Mouse (Mus musculus) left cerebral cortex, adult 18-20 months (tissue): Measurements from ENCODE around the gene Aicda. TPM values are rescaled to one million over a fixed set of nuclear protein-coding genes. Genes with fewer than 3 reads are reported as not detected.
A peak's percentile ranks its signal among the peaks of the same experiment; 100 is the strongest.
"Not testable (repeated sequence)": the region's sequence is repeated elsewhere in the genome, so short reads cannot be mapped to it uniquely, and the experiment has no call there.

Experiments
- DNase-seq, 2 experiments: peaks; one replicate each; pipeline ENCODE4 v3.0.0; 2021 to 2022; ENCODE audit warnings: low spot score in 2 of 2, mixed read lengths in 1 of 2
- total RNA-seq, 2 experiments: library from RNA; stranded (reverse); gene quantifications; 2 replicates each; pipeline ENCODE4 v1.2.3; 2021

Aicda gene
- total RNA-seq, 2 experiments from 2014 or later: not detected

GRCm38 (mm10) chr6:122545948-122546347 is 7.7 kb upstream of the Aicda start:
- DNase-seq: no peak

GRCm38 (mm10) chr6:122554102-122554501 is 501 bp downstream of the Aicda start:
- DNase-seq: no peak

- no peak for DNase-seq
Measured at GRCm38 (mm10) chr6:122555266-122555665, 1.7 kb downstream of the Aicda start.

- DNase-seq: peak; percentile 82 to 83
Measured at GRCm38 (mm10) chr6:122556959-122557561, 3.5 kb downstream of the Aicda start.

DNA sequence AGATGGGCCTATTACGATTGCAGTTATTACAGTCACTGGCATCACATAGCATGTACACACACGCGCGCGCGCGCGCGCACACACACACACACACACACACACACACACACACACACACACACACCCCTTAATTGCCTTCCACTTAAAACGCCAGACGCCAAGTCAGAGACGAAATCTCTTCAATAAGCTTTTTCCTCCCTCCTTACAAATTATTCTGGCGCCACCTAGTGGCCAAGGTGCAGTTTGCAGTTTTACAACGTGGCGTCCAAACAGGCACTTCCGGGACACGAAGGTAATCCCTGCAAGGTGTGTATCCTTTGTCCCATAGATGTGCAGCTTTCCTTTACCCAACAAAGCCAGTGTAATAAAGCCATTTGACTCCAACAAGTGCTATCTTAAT is 6.8 kb downstream of the Aicda start:
- peak; percentile 60 to 75 for DNase-seq

DNA sequence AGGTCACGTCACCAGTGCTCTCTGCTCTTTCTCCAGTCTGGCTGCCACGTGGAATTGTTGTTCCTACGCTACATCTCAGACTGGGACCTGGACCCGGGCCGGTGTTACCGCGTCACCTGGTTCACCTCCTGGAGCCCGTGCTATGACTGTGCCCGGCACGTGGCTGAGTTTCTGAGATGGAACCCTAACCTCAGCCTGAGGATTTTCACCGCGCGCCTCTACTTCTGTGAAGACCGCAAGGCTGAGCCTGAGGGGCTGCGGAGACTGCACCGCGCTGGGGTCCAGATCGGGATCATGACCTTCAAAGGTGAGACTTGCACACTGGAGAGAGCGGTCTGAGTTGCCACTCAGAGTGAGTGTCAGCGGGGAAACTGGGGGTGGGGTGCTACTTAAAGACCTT is 7.4 kb downstream of the Aicda start:
- no peak for DNase-seq

GRCm38 (mm10) chr6:122562463-122562862 is 8.9 kb downstream of the Aicda start:
- peak; percentile 67 to 70 for DNase-seq

DNA sequence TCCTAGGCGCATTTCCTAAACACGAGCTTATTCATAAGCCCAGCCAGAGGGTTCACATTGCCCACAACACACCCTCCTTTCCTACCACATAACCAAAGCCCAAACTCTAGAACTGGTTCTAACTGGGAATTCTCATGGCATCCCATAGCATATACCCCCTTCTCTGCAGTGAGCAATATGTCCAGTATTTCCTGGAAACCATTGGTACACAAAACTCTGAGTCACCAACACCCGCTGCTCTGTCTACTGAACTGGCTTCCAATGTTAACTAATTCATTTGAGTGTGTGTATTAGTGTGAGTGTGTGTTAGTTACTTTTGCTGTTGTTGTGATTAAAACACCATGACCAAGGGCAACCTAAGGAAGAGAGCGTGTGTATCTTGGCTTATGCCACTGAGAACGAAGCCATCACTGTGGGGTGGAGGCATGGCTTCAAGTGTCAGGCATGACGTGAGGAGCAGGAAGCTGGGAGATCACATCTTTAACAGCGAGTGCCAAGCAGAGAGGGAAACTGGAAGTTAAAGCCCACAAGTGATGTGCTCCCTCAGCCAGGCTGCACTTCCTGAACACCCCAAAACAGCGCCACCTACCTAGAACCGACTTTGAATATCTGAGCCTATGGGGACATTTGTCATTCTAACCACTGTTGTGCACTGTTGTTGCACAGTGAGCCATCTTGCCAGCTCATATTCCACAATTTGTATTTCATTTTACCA is 11.6 kb downstream of the Aicda start:
- no peak for DNase-seq

GRCm38 (mm10) chr6:122569113-122569512 is 15.5 kb downstream of the Aicda start:
- no peak for DNase-seq

- no peak for DNase-seq
Measured at GRCm38 (mm10) chr6:122569762-122570161, 16.2 kb downstream of the Aicda start.

GRCm38 (mm10) chr6:122570695-122571616 is 17.4 kb downstream of the Aicda start:
- no peak for DNase-seq

DNA sequence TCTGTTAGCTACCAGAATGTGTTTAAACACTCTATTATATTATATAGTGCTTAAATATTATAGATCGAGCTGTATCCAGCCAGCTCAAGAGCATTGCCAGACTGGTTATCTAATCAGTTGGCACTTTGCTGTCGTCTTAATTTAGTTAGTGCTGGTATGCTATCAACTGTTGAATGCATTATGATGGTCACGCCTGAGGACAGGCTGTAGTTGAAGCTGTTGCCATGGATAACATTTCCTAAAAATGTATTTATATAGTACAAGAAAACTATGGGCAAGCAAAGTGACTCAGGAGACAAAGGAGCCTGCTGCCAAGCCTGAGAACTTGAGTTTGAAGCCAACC is 18.0 kb downstream of the Aicda start:
- DNase-seq: no peak

- DNase-seq: not testable (repeated sequence)
Measured at GRCm38 (mm10) chr6:122575037-122575436, 21.4 kb downstream of the Aicda start.

- no peak for DNase-seq
Measured at GRCm38 (mm10) chr6:122577030-122577429, 23.4 kb downstream of the Aicda start.

DNA sequence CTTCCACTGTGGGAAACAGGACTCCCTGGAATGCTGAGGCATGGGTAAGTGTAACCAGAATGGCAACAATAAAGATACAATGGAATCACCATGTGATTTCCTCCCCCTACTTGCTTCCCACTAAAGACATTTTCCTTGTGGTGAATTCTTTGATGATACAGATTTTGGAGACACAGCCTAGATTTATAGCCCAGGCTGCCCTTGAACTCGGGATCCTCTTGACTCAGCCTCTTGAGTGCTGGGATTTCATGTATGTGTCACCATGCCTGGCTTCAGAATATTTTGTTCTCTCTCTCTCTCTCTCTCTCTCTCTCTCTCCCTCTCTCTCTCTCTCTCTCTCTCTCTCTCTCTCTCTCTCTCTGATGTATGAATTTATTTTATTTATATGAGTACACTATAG is 25.5 kb downstream of the Aicda start:
- DNase-seq: no peak

DNA sequence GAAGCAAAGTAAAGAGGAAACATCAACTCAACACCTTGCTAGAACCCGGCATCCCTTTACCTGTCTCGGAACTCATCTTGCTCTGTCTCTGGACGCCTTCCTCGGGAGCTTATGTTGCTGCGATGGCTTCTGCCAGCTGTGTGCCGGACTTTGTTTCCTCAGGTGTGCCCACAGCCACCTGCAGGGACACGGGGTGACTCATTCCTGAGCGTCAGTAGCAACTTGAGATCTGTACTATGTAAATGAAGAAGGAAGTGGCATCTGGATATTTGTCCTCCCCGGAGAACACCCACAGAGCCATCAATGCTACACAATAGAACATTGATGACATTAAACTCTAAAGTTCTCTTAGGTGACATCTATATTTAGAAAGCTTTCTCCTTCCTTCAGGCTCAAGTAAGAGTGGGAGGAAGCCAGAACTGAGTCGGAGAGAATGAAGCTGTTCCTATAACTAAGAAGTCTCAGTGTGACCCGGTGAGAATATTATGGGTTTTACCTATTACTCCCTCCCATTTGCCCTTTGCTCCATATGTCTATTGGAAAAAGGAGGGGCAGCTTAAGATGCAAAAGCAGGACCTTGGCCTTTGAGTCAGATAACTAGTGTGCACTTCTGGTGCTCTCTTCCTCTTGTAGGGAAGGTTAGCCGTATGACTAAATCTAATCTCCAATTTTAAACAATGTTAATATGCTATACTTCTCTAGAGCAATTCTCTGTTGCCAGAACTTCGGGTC is 37.6 kb downstream of the Aicda start:
- no peak for DNase-seq

GRCm38 (mm10) chr6:122592905-122593304 is 39.3 kb downstream of the Aicda start:
- DNase-seq: no peak

- DNase-seq: peak in 1 of 2 experiments; percentile 3
Measured at GRCm38 (mm10) chr6:122595637-122596036, 42.0 kb downstream of the Aicda start.

- no peak for DNase-seq
Measured at GRCm38 (mm10) chr6:122596608-122597007, 43.0 kb downstream of the Aicda start.

- no peak for DNase-seq
Measured at GRCm38 (mm10) chr6:122598014-122598413, 44.4 kb downstream of the Aicda start.

DNA sequence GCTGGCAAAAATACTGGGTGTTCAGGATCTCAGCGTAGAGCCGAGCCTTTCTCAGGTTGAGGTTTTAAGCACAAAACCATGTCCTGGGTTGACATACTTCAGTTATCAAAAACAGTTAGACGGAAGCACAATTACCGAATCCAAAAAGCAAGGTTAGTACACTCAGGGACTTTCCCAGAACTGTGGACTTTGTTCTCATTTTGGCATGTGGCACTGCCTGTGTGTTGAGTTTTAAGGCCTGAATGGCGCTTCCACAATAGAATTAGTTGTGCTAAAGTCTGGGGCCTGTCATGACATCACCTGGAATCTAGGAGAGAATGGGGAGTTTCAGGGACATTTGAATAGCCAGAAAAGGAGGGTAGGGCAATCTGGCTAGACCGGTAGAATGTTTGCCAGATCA is 44.8 kb downstream of the Aicda start:
- DNase-seq: no peak
